Mouse (Mus musculus) liver, embryonic 12.5 days (tissue): ENCODE data around the gene Hist1h2bj. TPM values are rescaled to one million over a fixed set of nuclear protein-coding genes. Genes with fewer than 3 reads are reported as not detected.
"Not testable (repeated sequence)": the region's sequence is repeated elsewhere in the genome, so short reads cannot be mapped to it uniquely, and the experiment has no call there.

Experiments used
- ATAC-seq: fragments of 200-750 bp; cut with Nextera tagmentation; 2 replicates; pipeline ENCODE4 v1.8.0; 2017; ENCODE audit warnings: moderate number of reproducible peaks, mild to moderate bottlenecking, moderate library complexity
- H3K27ac ChIP-seq: fragments of 300-500 bp; sonication (generic); 2 replicates; pipeline ENCODE4 v1.5.1; 2016; ENCODE audit warnings: mild to moderate bottlenecking
- H3K27me3 ChIP-seq: fragments of 300-500 bp; sonication (generic); replicated peaks from 2 replicates; pipeline ENCODE4 v1.6.1; 2016; ENCODE audit warnings: mild to moderate bottlenecking, moderate library complexity
- H3K36me3 ChIP-seq: fragments of 300-500 bp; sonication (generic); 2 replicates; pipeline ENCODE4 v1.6.1; 2016; ENCODE audit warnings: mild to moderate bottlenecking, moderate library complexity
- H3K4me1 ChIP-seq: fragments of 300-500 bp; sonication (generic); 2 replicates; pipeline ENCODE4 v1.6.1; 2016
- H3K4me2 ChIP-seq: fragments of 300-500 bp; sonication (generic); 2 replicates; pipeline ENCODE4 v1.6.1; 2016; ENCODE audit warnings: mild to moderate bottlenecking, moderate library complexity
- H3K4me3 ChIP-seq: fragments of 300-500 bp; sonication (generic); 2 replicates; pipeline ENCODE4 v1.5.1; 2016; ENCODE audit warnings: mild to moderate bottlenecking, moderate library complexity
- H3K9ac ChIP-seq: fragments of 300-500 bp; sonication (generic); 2 replicates; pipeline ENCODE4 v1.6.1; 2016; ENCODE audit warnings: mild to moderate bottlenecking, moderate library complexity
- H3K9me3 ChIP-seq: fragments of 300-500 bp; sonication (generic); replicated peaks from 2 replicates; pipeline ENCODE4 v1.6.1; 2016; ENCODE audit warnings: mild to moderate bottlenecking, moderate library complexity
- WGBS: fragments of 180-500 bp; shearing (Covaris S2); methylation state at CpG from one replicate; pipeline ENCODE4 v1.1.7; 2016; ENCODE audit not compliant: insufficient replicate concordance; 5-methylcytosine and 5-hydroxymethylcytosine counted together
- polyA plus RNA-seq: library from polyadenylated mRNA; unstranded; fragments of >200 nt; fragmentation: Nextera tagmentation; extraction: Ambion mirVana; gene quantifications from 2 replicates; pipeline ENCODE4 v1.2.1, GENCODE M21; 2016

Gene Hist1h2bj
- polyA plus RNA-seq, 1 experiment from 2014 or later = 17.1 TPM

DNA sequence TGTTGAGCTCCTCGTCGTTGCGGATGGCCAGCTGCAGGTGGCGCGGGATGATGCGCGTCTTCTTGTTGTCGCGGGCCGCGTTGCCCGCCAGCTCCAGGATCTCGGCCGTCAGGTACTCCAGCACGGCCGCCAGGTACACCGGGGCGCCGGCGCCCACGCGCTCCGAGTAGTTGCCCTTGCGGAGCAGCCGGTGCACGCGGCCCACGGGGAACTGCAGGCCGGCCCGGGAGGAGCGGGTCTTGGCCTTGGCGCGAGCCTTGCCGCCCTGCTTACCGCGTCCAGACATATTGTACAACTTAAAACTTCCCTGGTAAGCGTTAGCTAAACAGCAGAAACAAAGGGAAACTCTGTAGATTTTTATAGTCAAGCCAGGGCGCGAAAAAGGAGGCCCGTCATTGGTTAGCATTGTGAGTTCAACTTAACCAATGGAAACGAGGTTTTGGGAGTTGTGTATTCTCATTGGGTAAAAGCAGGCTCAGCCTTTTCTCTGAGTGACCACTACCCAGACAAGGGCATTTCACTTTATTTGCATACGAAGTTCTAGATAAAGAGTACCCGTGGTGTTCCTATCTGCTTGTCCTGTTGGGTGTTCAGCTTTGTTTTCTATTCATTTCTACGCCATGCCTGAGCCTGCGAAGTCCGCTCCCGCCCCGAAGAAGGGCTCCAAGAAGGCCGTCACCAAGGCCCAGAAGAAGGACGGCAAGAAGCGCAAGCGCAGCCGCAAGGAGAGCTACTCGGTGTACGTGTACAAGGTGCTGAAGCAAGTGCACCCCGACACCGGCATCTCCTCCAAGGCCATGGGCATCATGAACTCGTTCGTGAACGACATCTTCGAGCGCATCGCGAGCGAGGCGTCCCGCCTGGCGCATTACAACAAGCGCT is 7.5 kb upstream of the Hist1h2bj start, which contains the start of the genes Hist1h2ah and Hist1h2bk:
Gene Hist1h2ah, minus strand, starts transcription at position 302 of the 882 bp plus-strand sequence.
Gene Hist1h2bk, plus strand, starts transcription at position 604 of the 882 bp plus-strand sequence.
- 0% methylated on average over 21 of the region's 69 CpGs for WGBS
- peak; percentile 91 for ATAC-seq
- peak within 1 kb of the TSS; percentile 59 for H3K4me3 ChIP-seq
- H3K4me2 ChIP-seq = peak within 1 kb of the TSS; percentile 75
- not testable (repeated sequence) for H3K27me3 ChIP-seq, H3K36me3 ChIP-seq, H3K9me3 ChIP-seq
- peaks cover 70% of the 10 kb centered on the region for H3K4me1 ChIP-seq
- peak within 1 kb of the TSS; percentile 80 for H3K9ac ChIP-seq
- H3K27ac ChIP-seq = peak within 1 kb of the TSS; percentile 98

DNA sequence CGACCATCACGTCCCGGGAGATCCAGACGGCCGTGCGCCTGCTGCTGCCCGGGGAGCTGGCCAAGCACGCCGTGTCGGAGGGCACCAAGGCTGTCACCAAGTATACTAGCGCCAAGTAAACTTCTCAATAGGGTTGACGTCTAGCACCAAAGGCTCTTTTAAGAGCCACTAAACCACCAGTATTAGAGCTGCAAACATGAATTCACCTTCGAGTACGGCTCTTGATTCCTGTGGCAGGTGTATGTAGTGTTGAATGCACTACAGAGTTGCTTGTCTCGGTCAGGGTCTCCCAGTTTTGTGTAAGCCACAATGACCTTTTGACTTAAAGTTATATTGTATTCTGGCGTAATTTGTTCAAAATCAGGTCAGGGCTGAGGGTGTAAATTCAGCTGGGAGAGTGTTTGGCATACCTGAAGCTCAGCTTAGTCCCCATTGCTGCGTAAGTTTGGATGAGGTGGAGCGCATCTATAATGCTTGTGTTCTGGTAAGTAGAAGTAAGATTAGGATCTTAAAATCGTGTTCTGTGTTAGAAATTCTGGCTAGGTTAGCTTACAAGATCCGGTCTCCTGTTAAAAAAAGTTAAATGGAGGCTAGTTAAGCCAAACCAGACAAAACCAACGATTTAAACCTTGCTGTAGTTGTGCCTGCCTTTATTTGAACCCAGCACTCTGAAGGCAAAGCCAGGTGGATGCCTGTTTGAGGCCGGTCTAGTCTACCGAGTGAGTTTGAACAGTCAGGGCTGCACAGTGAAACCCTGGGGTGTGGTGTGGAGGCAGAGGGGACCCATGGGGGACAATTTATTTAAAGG is 6.7 kb upstream of the Hist1h2bj start:
- Histone ChIP-seq H3K27ac (peak overlapping the region; percentile 98), H3K36me3 (no peaks in the 10 kb centered on the region), H3K4me3 (peak overlapping the region; percentile 53), H3K9me3 (no peaks in the 10 kb centered on the region), H3K4me1 (peaks cover 68% of the 10 kb centered on the region), H3K4me2 (peak overlapping the region; percentile 75), H3K27me3 (no peaks in the 10 kb centered on the region), H3K9ac (peak overlapping the region; percentile 80)
- 2% methylated on average over 20 of the region's 23 CpGs for WGBS
- peak; percentile 19; the same call in 1 of the 2 replicates for ATAC-seq

DNA sequence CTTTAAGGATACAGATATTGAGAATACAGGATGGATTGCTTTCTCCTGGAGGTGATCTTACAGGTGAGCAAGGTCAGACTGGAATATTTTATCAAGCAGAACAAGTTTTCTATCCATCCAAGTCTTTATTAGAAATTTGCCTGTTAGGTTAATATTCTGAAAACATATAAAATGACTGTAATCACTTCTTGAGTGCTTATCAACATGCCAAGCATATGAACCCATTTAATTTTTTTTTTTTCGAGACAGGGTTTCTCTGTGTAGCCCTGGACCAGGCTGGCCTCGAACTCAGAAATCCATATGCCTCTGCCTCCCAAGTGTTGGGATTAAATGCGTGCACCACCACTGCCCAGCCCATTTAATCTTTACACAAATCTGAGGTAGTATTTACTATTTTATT is 6.0 kb upstream of the Hist1h2bj start:
- Histone ChIP-seq H3K27me3 (no peaks in the 10 kb centered on the region), H3K4me2 (peak overlapping the region; percentile 75), H3K9ac (peak overlapping the region; percentile 80), H3K36me3 (no peaks in the 10 kb centered on the region), H3K4me3 (peak overlapping the region; percentile 53), H3K9me3 (no peaks in the 10 kb centered on the region), H3K27ac (peak overlapping the region; percentile 98), H3K4me1 (peaks cover 68% of the 10 kb centered on the region)
- 44% methylated on average over 3 of the region's 3 CpGs for WGBS
- no peak for ATAC-seq

DNA sequence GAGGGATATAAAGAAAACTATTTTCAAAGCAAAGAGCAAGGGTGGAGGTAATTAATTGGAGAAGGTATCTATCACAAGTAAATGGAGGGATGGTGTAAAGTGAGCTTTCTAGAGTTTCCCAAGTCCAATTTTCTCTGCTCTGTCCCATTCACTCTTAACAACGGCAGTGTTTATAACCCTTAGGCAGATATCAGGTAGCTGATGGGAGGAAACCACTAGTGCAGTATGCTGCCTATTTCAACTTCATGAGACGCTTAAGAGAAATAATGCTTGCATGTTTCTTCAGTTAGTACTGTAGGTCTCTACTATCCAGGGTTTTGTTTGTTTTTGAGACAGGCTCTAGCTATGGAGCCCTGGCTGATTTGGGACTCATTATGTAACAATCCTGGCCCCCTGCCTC is 5.6 kb upstream of the Hist1h2bj start:
- no peaks in the 10 kb centered on the region for H3K9me3 ChIP-seq
- H3K4me1 ChIP-seq = peaks cover 67% of the 10 kb centered on the region
- WGBS = 59% methylated on average over 2 of the region's 2 CpGs
- peak overlapping the region; percentile 75 for H3K4me2 ChIP-seq
- no peak for ATAC-seq
- H3K27me3 ChIP-seq = no peaks in the 10 kb centered on the region
- peak overlapping the region; percentile 98 for H3K27ac ChIP-seq
- H3K4me3 ChIP-seq = peak overlapping the region; percentile 24
- H3K9ac ChIP-seq = peak overlapping the region; percentile 80
- no peaks in the 10 kb centered on the region for H3K36me3 ChIP-seq

DNA sequence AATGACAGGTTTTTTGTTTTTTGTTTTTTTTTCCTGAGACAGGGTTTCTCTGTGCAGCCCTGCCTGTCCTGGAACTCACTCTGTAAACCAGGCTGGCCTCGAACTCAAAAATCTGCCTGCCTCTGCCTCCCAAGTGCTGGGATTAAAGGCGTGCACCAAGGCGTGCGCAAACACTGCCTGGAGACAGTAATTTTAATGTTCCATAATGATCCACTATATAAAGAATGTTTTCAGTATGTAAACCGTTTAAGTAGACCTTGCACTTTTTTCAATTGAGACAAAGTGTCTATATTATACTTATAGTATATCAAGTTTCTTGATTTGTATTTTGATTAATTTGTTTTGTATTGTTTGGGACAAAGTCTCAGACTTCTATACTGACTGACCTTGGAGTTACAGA is 3.6 kb upstream of the Hist1h2bj start:
- WGBS = 53% methylated on average over 5 of the region's 5 CpGs
- ATAC-seq = no peak
- Histone ChIP-seq H3K36me3 (no peaks in the 10 kb centered on the region), H3K4me3 (peak overlapping the region; percentile 60), H3K4me1 (peaks cover 55% of the 10 kb centered on the region), H3K27ac (peak overlapping the region; percentile 98), H3K27me3 (no peaks in the 10 kb centered on the region), H3K9ac (peak overlapping the region; percentile 89), H3K4me2 (peak overlapping the region; percentile 75), H3K9me3 (no peaks in the 10 kb centered on the region)

DNA sequence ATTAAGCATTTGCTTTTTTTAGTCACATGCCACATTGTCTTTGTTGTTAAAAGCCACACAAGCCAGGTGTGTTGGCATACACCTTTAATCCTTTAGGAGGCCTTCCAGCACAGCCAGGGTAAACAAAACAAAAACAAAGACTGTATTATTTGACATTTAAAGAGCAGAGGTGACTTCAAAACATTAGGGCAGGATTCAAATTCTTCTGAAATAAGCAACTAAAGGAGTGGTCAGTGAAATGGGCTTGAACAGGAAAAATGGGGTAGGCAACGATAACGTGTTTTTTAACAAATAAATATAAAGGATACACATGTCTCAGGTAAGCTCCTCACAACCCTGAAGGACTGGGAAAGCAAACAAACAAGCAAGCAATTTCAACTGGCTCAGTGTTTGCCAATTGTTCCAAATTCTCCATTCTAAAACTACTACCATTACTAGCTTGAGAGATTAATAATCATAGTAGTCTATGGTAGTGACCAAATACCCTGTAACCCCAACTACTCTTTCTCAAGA is 3.0 kb upstream of the Hist1h2bj start:
- WGBS = 5% methylated on average over 2 of the region's 2 CpGs
- peak overlapping the region; percentile 98 for H3K27ac ChIP-seq
- no peak for ATAC-seq

DNA sequence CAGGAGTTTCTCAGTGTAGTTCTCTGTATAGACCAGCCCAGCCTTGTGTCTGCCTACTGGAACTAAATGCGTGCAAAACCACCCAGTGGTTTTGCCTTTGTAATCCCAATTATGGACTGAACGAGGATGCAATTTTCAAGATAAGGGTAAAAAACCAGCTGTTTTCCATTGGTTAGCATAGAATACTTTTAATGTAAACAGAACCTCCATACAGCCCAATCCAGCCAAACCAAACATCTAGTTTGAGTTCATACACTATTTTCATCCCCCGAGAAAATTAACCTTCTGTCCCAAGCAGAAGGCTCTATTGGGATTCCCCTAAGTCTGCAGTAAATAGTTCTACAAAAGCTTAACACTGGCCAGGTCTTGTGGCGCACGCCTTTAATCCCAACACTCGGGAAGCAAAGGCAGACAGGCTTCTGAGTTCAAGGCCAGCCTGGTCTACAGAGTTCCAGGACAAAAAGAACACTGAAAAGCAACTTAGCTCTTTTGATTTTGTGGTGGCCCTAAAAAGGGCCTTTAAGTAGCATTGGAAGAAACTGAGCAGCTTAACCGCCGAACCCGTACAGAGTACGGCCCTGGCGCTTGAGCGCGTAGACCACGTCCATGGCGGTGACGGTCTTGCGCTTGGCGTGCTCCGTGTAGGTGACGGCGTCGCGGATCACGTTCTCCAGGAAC is 2.4 kb upstream of the Hist1h2bj start:
- peak; percentile 59 for ATAC-seq
- peak overlapping the region; percentile 75 for H3K4me2 ChIP-seq
- H3K36me3 ChIP-seq = no peaks in the 10 kb centered on the region
- peaks cover 63% of the 10 kb centered on the region for H3K4me1 ChIP-seq
- peak overlapping the region; percentile 98 for H3K27ac ChIP-seq
- no peaks in the 10 kb centered on the region for H3K27me3 ChIP-seq
- H3K9ac ChIP-seq = peak overlapping the region; percentile 89
- under 1% methylated on average over 23 of the region's 24 CpGs for whole genome bisulfite sequencing
- peak overlapping the region; percentile 60 for H3K4me3 ChIP-seq
- no peaks in the 10 kb centered on the region for H3K9me3 ChIP-seq

More for the DNA sequence above, 3.0 kb upstream of the Hist1h2bj start:
- Histone ChIP-seq H3K9me3 (no peaks in the 10 kb centered on the region), H3K27me3 (no peaks in the 10 kb centered on the region), H3K4me3 (peak overlapping the region; percentile 60), H3K4me1 (peaks cover 57% of the 10 kb centered on the region), H3K4me2 (peak overlapping the region; percentile 75), H3K36me3 (no peaks in the 10 kb centered on the region), H3K9ac (peak overlapping the region; percentile 89)

DNA sequence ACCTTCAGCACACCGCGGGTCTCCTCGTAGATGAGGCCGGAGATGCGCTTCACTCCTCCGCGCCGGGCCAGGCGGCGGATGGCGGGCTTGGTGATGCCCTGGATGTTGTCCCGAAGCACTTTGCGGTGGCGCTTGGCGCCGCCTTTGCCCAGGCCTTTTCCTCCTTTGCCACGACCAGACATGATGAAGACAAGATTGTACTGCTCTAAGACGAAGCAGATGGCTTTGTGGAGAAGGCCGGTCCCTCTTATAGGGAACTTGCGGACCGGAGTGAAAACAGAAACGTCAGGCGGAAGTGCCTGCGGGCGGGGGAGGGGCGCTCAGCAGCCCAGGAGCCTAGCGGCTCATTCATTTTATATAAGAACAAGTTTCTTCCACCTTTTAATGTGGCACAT is 1.9 kb upstream of the Hist1h2bj start, which contains the start of gene Hist1h4i:
Gene Hist1h4i, minus strand, starts transcription at position 221 of the 395 bp plus-strand sequence.
- not testable (repeated sequence) for H3K36me3 ChIP-seq, H3K27me3 ChIP-seq, H3K9me3 ChIP-seq
- Histone ChIP-seq H3K9ac (peak within 1 kb of the TSS; percentile 89), H3K27ac (peak within 1 kb of the TSS; percentile 98), H3K4me2 (peak within 1 kb of the TSS; percentile 75), H3K4me1 (peaks cover 67% of the 10 kb centered on the region), H3K4me3 (peak within 1 kb of the TSS; percentile 60)
- ATAC-seq = peak; percentile 53
- WGBS = under 1% methylated on average over 22 of the region's 27 CpGs

DNA sequence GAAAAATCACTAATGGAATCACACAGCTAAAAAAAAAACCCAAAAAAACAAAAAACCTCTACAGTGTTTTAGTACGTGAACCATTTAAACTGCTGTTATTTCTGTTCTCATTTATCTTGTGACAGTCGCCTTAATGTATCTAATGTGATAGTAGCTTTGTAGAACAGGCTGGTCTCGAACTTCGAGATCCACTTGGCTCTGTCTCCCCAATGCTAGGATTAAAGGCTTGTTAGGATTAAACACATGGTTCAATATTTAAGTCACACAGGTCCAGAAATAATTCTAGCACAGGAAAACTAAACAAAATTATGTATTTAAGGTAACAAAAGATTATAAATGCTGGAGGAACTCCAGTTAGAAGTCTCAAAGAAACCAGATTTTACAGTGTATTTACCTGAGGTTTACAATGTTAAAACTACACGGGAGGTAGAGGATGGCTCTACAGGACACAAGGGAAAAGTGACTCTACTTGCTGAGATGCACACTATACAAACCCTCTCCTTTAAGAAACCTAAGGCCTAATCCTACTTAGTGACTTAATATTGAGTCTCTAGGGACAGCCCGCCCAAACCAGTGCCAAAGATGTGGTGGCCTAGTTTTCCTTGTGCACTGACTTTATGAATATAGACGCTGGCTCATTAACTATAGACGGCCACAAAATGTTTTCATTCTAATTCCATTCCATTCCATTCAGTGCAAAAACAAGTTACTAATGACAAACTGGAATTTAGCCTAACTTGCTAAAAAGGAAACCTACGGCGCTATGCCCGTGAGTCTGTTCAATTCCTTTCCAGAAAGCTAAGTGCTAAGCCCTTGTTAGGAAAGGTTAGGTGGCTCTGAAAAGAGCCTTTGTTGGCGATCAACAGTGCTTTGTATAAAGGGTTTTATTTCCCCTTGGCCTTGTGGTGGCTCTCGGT is 1.1 kb upstream of the Hist1h2bj start:
- Histone ChIP-seq H3K9me3 (no peaks in the 10 kb centered on the region), H3K36me3 (no peaks in the 10 kb centered on the region), H3K27ac (peak overlapping the region; percentile 98), H3K9ac (peak overlapping the region; percentile 89), H3K4me2 (peak overlapping the region; percentile 75), H3K4me3 (peak overlapping the region; percentile 60), H3K27me3 (no peaks in the 10 kb centered on the region), H3K4me1 (peaks cover 60% of the 10 kb centered on the region)
- no peak for ATAC-seq
- WGBS = 2% methylated on average over 13 of the region's 13 CpGs

DNA sequence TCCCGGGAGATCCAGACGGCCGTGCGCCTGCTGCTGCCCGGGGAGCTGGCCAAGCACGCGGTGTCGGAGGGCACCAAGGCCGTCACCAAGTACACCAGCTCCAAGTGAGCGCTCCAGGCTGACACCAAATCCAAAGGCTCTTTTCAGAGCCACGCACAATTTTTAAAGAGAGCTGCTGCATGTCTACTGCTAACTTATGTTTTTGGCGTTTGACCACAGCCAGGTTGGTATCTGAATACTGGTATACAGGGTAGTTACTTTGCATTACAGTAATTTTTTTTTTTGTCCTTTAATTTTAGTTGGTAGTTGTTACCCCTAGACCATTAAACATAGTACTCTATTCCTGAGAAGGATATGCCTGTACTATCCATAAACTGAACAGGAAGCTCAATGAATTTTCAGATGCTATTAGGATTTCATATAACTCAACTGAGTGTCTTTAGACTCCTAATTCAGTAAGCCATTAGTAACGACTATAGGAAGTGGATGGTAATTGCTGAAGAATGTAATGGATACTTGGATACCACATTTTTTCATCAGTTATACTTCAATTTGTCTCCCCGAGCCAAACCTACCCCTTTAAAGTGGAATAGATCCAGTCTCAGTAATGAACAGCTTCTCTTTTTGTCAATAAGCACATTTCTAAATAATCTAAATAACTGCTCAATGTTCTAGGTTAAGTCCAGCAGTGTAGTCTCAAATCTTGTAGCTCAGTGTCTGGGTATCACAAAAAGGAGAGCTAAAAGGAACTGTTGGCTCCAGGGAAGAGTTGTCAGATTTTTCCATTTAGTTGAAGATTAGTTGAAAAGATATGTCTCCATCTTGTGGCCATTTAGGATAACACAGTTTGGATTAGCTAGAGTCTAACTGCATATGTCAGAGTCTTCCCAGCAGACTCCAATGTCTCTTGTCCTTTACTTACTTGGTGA is 753 bp downstream of the Hist1h2bj start:
- no peaks in the 10 kb centered on the region for H3K36me3 ChIP-seq
- 2% methylated on average over 14 of the region's 14 CpGs for WGBS
- peak overlapping the region; percentile 72 for H3K9ac ChIP-seq
- H3K4me2 ChIP-seq = peak overlapping the region; percentile 69
- no peaks in the 10 kb centered on the region for H3K9me3 ChIP-seq
- peak overlapping the region; percentile 96 for H3K27ac ChIP-seq
- H3K4me3 ChIP-seq = peak overlapping the region; percentile 51
- H3K27me3 ChIP-seq = no peaks in the 10 kb centered on the region
- peaks cover 47% of the 10 kb centered on the region for H3K4me1 ChIP-seq
- peak; percentile 20 for ATAC-seq
